In genomic region chr2:68860904-68861685, GRCm38 (mm10) we compare ENCODE assay signal across 8 mouse cellular contexts. TPM values are rescaled to one million over a fixed set of nuclear protein-coding genes. Genes with fewer than 3 reads are reported as not detected.
A peak's percentile ranks its signal among the peaks of the same experiment; 100 is the strongest.
DNase-seq lines count a peak whose midpoint lies in the region; ATAC-seq and TF ChIP-seq lines count a peak whose summit lies in the region.

Gene Cers6, plus strand, starts transcription at chr2:68861441.

- intact Hi-C loops in left cerebral cortex, postnatal 36 days (cut with DNase I) = loop anchor here (5.0 kb wide), 1 partner anchor 241 kb away; no protein-coding TSS in a partner anchor

- 0 out of 2 replicates have a peak, but pooled peaks cover 4% of the 10 kb centered on the region for H3K4me1 ChIP-seq in intestine, postnatal 0 days (replicated peaks; ENCODE audit: control insufficient read depth, insufficient read depth, low read length)
- peaks cover 28% of the 10 kb centered on the region for H3K4me1 ChIP-seq in midbrain, embryonic 10.5 days

- peak; percentile 95 for ATAC-seq in intestine, postnatal 0 days

- H3K4me3 ChIP-seq in intestine, postnatal 0 days (ENCODE audit: low read depth, low read length) = peak within 1 kb of the TSS; percentile 87
- peak within 1 kb of the TSS; percentile 76 for H3K4me3 ChIP-seq in midbrain, embryonic 10.5 days

- peak within 1 kb of the TSS; percentile 87 for H3K4me2 ChIP-seq in intestine, postnatal 0 days (replicated peaks; ENCODE audit: low read depth)

- H3K27ac ChIP-seq in intestine, postnatal 0 days (ENCODE audit: low read depth, low read length) = peak within 1 kb of the TSS; percentile 61
- H3K27ac ChIP-seq in midbrain, embryonic 10.5 days (replicated peaks) = peak within 1 kb of the TSS; percentile 90

- WGBS in intestine, postnatal 0 days = under 1% methylated on average over 53 of the region's 53 CpGs
- WGBS in midbrain, embryonic 10.5 days = under 1% methylated on average over 53 of the region's 53 CpGs

- H3K9me3 ChIP-seq in intestine, postnatal 0 days (ENCODE audit: control insufficient read depth) = no peaks in the 10 kb centered on the region
- no peaks in the 10 kb centered on the region for H3K9me3 ChIP-seq in midbrain, embryonic 10.5 days (replicated peaks)

- no peaks in the 10 kb centered on the region for H3K36me3 ChIP-seq in intestine, postnatal 0 days (ENCODE audit: control insufficient read depth, insufficient read depth)
- no peaks in the 10 kb centered on the region for H3K36me3 ChIP-seq in midbrain, embryonic 10.5 days

- no peaks in the 10 kb centered on the region for H3K27me3 ChIP-seq in intestine, postnatal 0 days (replicated peaks; ENCODE audit: control insufficient read depth, insufficient read depth, low read length)
- peaks cover 13% of the 10 kb centered on the region for H3K27me3 ChIP-seq in midbrain, embryonic 10.5 days (ENCODE audit: low read depth, poor library complexity, severe bottlenecking)

- peak; percentile 50 for TF ChIP-seq CTCF in intestine, postnatal 0 days (IDR thresholded peaks at IDR 0.05; ENCODE audit: low read depth)

- peak; percentile 93 for DNase-seq in adrenal gland, adult 8-10 months
- DNase-seq in embryo, embryonic 11 days = peak; percentile 96
- peak; percentile 20 for DNase-seq in gonadal fat pad, adult 2 months (ENCODE audit: low read depth)
- peak; percentile 98 to 99 for DNase-seq in left cerebral cortex, postnatal 36 days (ENCODE audit: low spot score in 2 of 2)
- peak; percentile 96 for DNase-seq in midbrain, embryonic 10.5 days (ENCODE audit: low spot score)
- DNase-seq in right cerebral cortex, postnatal 36 days (ENCODE audit: low spot score in 2 of 2) = peak; percentile 96
- peak; percentile 95 to 98 for DNase-seq in urinary bladder, postnatal 4 days (ENCODE audit: low spot score in 2 of 2)

- peak within 1 kb of the TSS; percentile 78 for H3K9ac ChIP-seq in intestine, postnatal 0 days (ENCODE audit: low read depth, low read length)

RNA-seq across cellular contexts. Expression of gene Cers6, which starts in this region (rescaled TPM):
- total RNA-seq in adrenal gland, adult 8-10 months (2022) = 1 to 10 TPM; 4.8 to 8.8 (median 5.7) TPM
- polyA plus RNA-seq in gonadal fat pad, adult 2 months (2012; rRNA removed) = 17.8 and 21.1 TPM in 2 replicates
- polyA plus RNA-seq in intestine, postnatal 0 days (2015; fragmentation: Nextera tagmentation; extraction: Ambion mirVana) = 21.5 and 21.8 TPM in 2 replicates
- total RNA-seq in left cerebral cortex, postnatal 36 days (2021) = 10 to 100 TPM; 54.1 to 84.6 TPM
- polyA plus RNA-seq in midbrain, embryonic 10.5 days (2016; fragmentation: Nextera tagmentation; extraction: Ambion mirVana) = 18.7 and 21.5 TPM in 2 replicates

Comparison
In these comparisons a context has a peak if more than half of its experiments do, and no peak if none do; other contexts are left out.
1. Peak in every context shown above with its lines: DNase-seq, ATAC-seq, H3K4me3 ChIP-seq and H3K27ac ChIP-seq.
2. RNA of gene Cers6 (total RNA-seq): 54.1 to 84.6 TPM in left cerebral cortex, postnatal 36 days; 4.8 to 8.8 TPM in adrenal gland, adult 8-10 months; every median in the first group is over 4 times any median in the second.
3. DNase-seq: peak in every context shown above with its lines; median percentile 98 in left cerebral cortex, postnatal 36 days; 96 in urinary bladder, postnatal 4 days; 96 in embryo, embryonic 11 days; 96 in midbrain, embryonic 10.5 days; 96 in right cerebral cortex, postnatal 36 days; 93 in adrenal gland, adult 8-10 months; 20 in gonadal fat pad, adult 2 months.